Mouse (Mus musculus): ENCODE measurements around the gene Zbp1.

Gene Zbp1

GRCm38 (mm10) chr2:173175703-173176102 lies 43.0 kb downstream of the Zbp1 start:
- DNase-seq, result no peak

- DNase-seq, result no peak
These were observed 44.2 kb downstream of the Zbp1 start for GRCm38 (mm10) chr2:173174569-173174968.

GRCm38 (mm10) chr2:173173521-173174511 lies 44.9 kb downstream of the Zbp1 start:
- DNase-seq, result peak; percentile 86

- DNase-seq, result peak; percentile 83
These were observed 45.7 kb downstream of the Zbp1 start for GRCm38 (mm10) chr2:173173008-173173407.

GRCm38 (mm10) chr2:173172386-173172785 lies 46.3 kb downstream of the Zbp1 start:
- DNase-seq, result no peak

- DNase-seq, result no peak
These were observed 46.8 kb downstream of the Zbp1 start for GRCm38 (mm10) chr2:173171956-173172355.

GRCm38 (mm10) chr2:173171470-173171869 lies 47.3 kb downstream of the Zbp1 start:
- DNase-seq, result peak; percentile 91

GRCm38 (mm10) chr2:173170715-173171114 lies 48.0 kb downstream of the Zbp1 start:
- no peak for DNase-seq

- DNase-seq, result no peak
These were observed 48.6 kb downstream of the Zbp1 start for GRCm38 (mm10) chr2:173170081-173170480.

GRCm38 (mm10) chr2:173168411-173168851 lies 50.3 kb downstream of the Zbp1 start:
- no peak for DNase-seq

GRCm38 (mm10) chr2:173165357-173165756 lies 53.4 kb downstream of the Zbp1 start:
- no peak for DNase-seq

- DNase-seq, result no peak
These were observed 53.8 kb downstream of the Zbp1 start for GRCm38 (mm10) chr2:173164946-173165345.

- DNase-seq, result peak; percentile 54
These were observed 54.4 kb downstream of the Zbp1 start for GRCm38 (mm10) chr2:173164358-173164757.

- DNase-seq, result no peak
These were observed 55.3 kb downstream of the Zbp1 start for GRCm38 (mm10) chr2:173163380-173163779.

GRCm38 (mm10) chr2:173159354-173160311 lies 59.1 kb downstream of the Zbp1 start:
- peak; percentile 88 for DNase-seq

GRCm38 (mm10) chr2:173158390-173159055 lies 60.2 kb downstream of the Zbp1 start:
- no peak for DNase-seq

GRCm38 (mm10) chr2:173157871-173158270 lies 60.9 kb downstream of the Zbp1 start:
- DNase-seq, result no peak

- DNase-seq, result no peak
These were observed 61.3 kb downstream of the Zbp1 start for GRCm38 (mm10) chr2:173157376-173157775.

GRCm38 (mm10) chr2:173156923-173157322 lies 61.8 kb downstream of the Zbp1 start:
- no peak for DNase-seq
